Mouse (Mus musculus) stomach, postnatal 0 days (tissue): ENCODE results near the gene Supt4a. TPM values are rescaled to one million over a fixed set of nuclear protein-coding genes. Genes with fewer than 3 reads are reported as not detected.

Source experiments
- ATAC-seq: fragments of 200-750 bp; cut with Nextera tagmentation; 2 replicates; pipeline ENCODE4 v1.8.0; 2017; ENCODE audit not compliant: low FRiP score, low TSS enrichment
- DNase-seq: peaks from one replicate; pipeline ENCODE4 v3.0.0-alpha.2; 2016; ENCODE audit warnings: low spot score
- H3K27ac ChIP-seq: fragments of 300-500 bp; sonication (generic); replicated peaks from 2 replicates; pipeline ENCODE4 v1.5.1; 2014; ENCODE audit warnings: mild to moderate bottlenecking, control low read depth
- H3K27me3 ChIP-seq: fragments of 300-500 bp; sonication (generic); 2 replicates; pipeline ENCODE4 v1.6.1; 2014; ENCODE audit warnings: low read length; ENCODE audit not compliant: control insufficient read depth, insufficient read depth
- H3K36me3 ChIP-seq: fragments of 300-500 bp; sonication (generic); 2 replicates; pipeline ENCODE4 v1.6.1; 2014; ENCODE audit warnings: low read length, mixed read lengths; ENCODE audit not compliant: control insufficient read depth, insufficient read depth
- H3K4me1 ChIP-seq: fragments of 300-500 bp; sonication (generic); replicated peaks from 2 replicates; pipeline ENCODE4 v1.6.1; 2014; ENCODE audit warnings: antibody characterized with exemption; ENCODE audit not compliant: control insufficient read depth, insufficient read depth
- H3K4me2 ChIP-seq: fragments of 300-500 bp; sonication (generic); replicated peaks from 2 replicates; pipeline ENCODE4 v1.6.1; 2014; ENCODE audit warnings: low read depth, mild to moderate bottlenecking, control low read depth, moderate library complexity
- H3K4me3 ChIP-seq: fragments of 300-500 bp; sonication (generic); 2 replicates; pipeline ENCODE4 v1.5.1; 2014; ENCODE audit warnings: low read depth, low read length, control low read depth
- H3K9ac ChIP-seq: fragments of 300-500 bp; sonication (generic); 2 replicates; pipeline ENCODE4 v1.6.1; 2014; ENCODE audit warnings: mild to moderate bottlenecking, low read length, control low read depth, mixed read lengths
- H3K9me3 ChIP-seq: fragments of 300-500 bp; sonication (generic); 2 replicates; pipeline ENCODE4 v1.6.1; 2016; ENCODE audit warnings: low read length; ENCODE audit not compliant: control insufficient read depth
- CTCF ChIP-seq: IDR thresholded peaks from 2 replicates; pipeline ENCODE4 v1.5.1; 2016; ENCODE audit warnings: antibody characterized with exemption, low read depth, mild to moderate bottlenecking, moderate library complexity
- EP300 ChIP-seq: optimal IDR thresholded peaks from 2 replicates; pipeline ENCODE3; 2016; ENCODE audit warnings: antibody characterized with exemption
- WGBS: fragments of 180-500 bp; shearing (Covaris S2); extraction: QIAGEN DNeasy Blood & Tissue Kit; methylation state at CpG from one replicate; pipeline ENCODE4 v1.1.7; 2014; 5-methylcytosine and 5-hydroxymethylcytosine counted together
- polyA plus RNA-seq: library from polyadenylated mRNA; unstranded; fragments of >200 nt; fragmentation: Nextera tagmentation; extraction: Ambion mirVana; gene quantifications from 2 replicates; pipeline ENCODE4 v1.2.1, GENCODE M21; 2015

Gene Supt4a
- polyA plus RNA-seq, 1 experiment from 2014 or later, result 119 TPM

GRCm38 (mm10) chr11:87763511-87763987 is 26.2 kb downstream of the Supt4a start:
- Histone ChIP-seq H3K27ac (no peak overlapping the region), H3K4me2 (peak overlapping the region; percentile 92), H3K9ac (peak overlapping the region; percentile 57), H3K4me3 (peak overlapping the region; percentile 47), H3K9me3 (no peaks in the 10 kb centered on the region), H3K36me3 (no peaks in the 10 kb centered on the region), H3K4me1 (peaks cover 2% of the 10 kb centered on the region; the same call in 1 of the 2 replicates), H3K27me3 (peaks cover 11% of the 10 kb centered on the region; the same call in 1 of the 2 replicates)
- peak; percentile 30; the same call in 1 of the 2 replicates for ATAC-seq
- peak; percentile 65 for DNase-seq
- 3% methylated on average over 17 of the region's 17 CpGs for WGBS
- TF ChIP-seq CTCF, result peak; percentile 11; the same call in 1 of the 2 replicates
- no peak for TF ChIP-seq EP300

GRCm38 (mm10) chr11:87763988-87764876 is 26.9 kb downstream of the Supt4a start:
- H3K4me2 ChIP-seq, result peak overlapping the region; percentile 92
- H3K9me3 ChIP-seq, result no peaks in the 10 kb centered on the region
- H3K27ac ChIP-seq, result no peak overlapping the region
- ATAC-seq, result peak; percentile 48
- DNase-seq, result peak; percentile 51
- TF ChIP-seq CTCF, result no peak
- no peak for TF ChIP-seq EP300
- no peaks in the 10 kb centered on the region for H3K36me3 ChIP-seq
- 2% methylated on average over 61 of the region's 65 CpGs for WGBS
- peak overlapping the region; percentile 47 for H3K4me3 ChIP-seq
- H3K9ac ChIP-seq, result peak overlapping the region; percentile 57
- H3K27me3 ChIP-seq, result peaks cover 11% of the 10 kb centered on the region; the same call in 1 of the 2 replicates
- H3K4me1 ChIP-seq, result peaks cover 2% of the 10 kb centered on the region; the same call in 1 of the 2 replicates

- Histone ChIP-seq H3K36me3 (no peaks in the 10 kb centered on the region), H3K4me2 (no peak overlapping the region), H3K9ac (no peak overlapping the region), H3K27ac (no peak overlapping the region), H3K27me3 (0 out of 2 replicates have a peak, but pooled peaks cover 2% of the 10 kb centered on the region), H3K9me3 (no peaks in the 10 kb centered on the region), H3K4me3 (no peak overlapping the region), H3K4me1 (peaks cover 1% of the 10 kb centered on the region; the same call in 1 of the 2 replicates)
- 79% methylated on average over 4 of the region's 4 CpGs for WGBS
- no peak for DNase-seq
- ATAC-seq, result no peak
- TF ChIP-seq EP300 (no peak), CTCF (no peak)
Measured at GRCm38 (mm10) chr11:87768745-87769144, 31.4 kb downstream of the Supt4a start.

- H3K9me3 ChIP-seq, result no peaks in the 10 kb centered on the region
- no peak overlapping the region for H3K9ac ChIP-seq
- DNase-seq, result peak; percentile 76
- no peak for ATAC-seq
- H3K4me2 ChIP-seq, result no peak overlapping the region
- no peaks in the 10 kb centered on the region for H3K27me3 ChIP-seq
- WGBS, result 60% methylated on average over 3 of the region's 3 CpGs
- H3K36me3 ChIP-seq, result no peaks in the 10 kb centered on the region
- no peak overlapping the region for H3K4me3 ChIP-seq
- no peak for TF ChIP-seq EP300
- peak; percentile 92 for TF ChIP-seq CTCF
- no peak overlapping the region for H3K27ac ChIP-seq
- H3K4me1 ChIP-seq, result no peaks in the 10 kb centered on the region
Measured at GRCm38 (mm10) chr11:87770989-87771388, 33.6 kb downstream of the Supt4a start.

GRCm38 (mm10) chr11:87772354-87772753 is 35.0 kb downstream of the Supt4a start:
- H3K4me1 ChIP-seq, result no peaks in the 10 kb centered on the region
- no peak overlapping the region for H3K27ac ChIP-seq
- ATAC-seq (no peak), DNase-seq (no peak)
- no peak overlapping the region for H3K4me3 ChIP-seq
- no peaks in the 10 kb centered on the region for H3K9me3 ChIP-seq
- no peaks in the 10 kb centered on the region for H3K27me3 ChIP-seq
- H3K4me2 ChIP-seq, result no peak overlapping the region
- H3K36me3 ChIP-seq, result no peaks in the 10 kb centered on the region
- H3K9ac ChIP-seq, result no peak overlapping the region
- TF ChIP-seq EP300, result no peak
- TF ChIP-seq CTCF, result no peak
- WGBS, result 87% methylated on average over 3 of the region's 3 CpGs

GRCm38 (mm10) chr11:87778100-87778765 is 40.9 kb downstream of the Supt4a start:
- Histone ChIP-seq H3K27ac (no peak overlapping the region), H3K36me3 (no peaks in the 10 kb centered on the region), H3K9me3 (no peaks in the 10 kb centered on the region), H3K4me1 (peaks cover 5% of the 10 kb centered on the region), H3K27me3 (no peaks in the 10 kb centered on the region), H3K9ac (peak overlapping the region; percentile 60), H3K4me2 (peak overlapping the region; percentile 76), H3K4me3 (peak overlapping the region; percentile 39)
- ATAC-seq (peak; percentile 84), DNase-seq (peak; percentile 89)
- peak; percentile 22; the same call in 1 of the 2 replicates for TF ChIP-seq CTCF
- TF ChIP-seq EP300, result no peak
- WGBS, result 8% methylated on average over 30 of the region's 32 CpGs
